Mouse (Mus musculus): Measurements from ENCODE around the gene Mindy1.

DNA sequence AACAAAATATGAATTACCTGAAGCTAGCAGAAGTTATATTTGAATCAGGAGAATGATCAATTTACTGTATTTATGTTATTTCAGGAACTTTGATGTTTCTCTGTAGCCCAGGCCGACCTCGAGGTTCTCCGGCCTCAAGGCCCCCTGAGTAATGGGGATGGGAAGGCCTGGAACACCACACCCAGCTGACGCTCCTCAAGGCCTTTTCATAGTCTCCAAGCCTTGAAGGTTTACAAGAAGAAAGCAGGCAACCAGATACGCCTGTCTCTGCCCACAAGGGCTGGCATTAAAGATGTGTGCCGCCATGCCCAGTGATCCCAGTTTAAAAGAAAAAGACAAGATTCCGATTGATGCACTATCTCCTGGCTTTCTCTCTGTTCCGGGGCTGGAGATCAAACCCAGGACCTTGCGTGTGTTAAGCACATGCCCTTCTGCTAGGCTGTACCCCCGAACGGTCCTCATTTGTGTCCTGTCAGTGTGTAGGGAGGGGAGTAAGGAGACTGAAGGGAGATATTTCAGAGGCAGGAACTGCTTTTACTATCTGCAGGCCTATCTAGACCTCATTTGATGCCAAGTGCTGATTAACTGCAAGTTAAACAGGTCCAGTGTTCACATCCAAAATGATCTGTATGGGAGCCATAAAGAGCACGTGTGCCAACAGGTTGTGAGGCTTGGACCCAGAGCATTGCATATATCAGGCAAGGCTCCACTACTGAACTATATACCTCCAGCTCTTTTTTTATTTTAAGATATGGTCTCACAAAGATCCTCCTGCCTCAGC, 3.5 kb downstream of the Mindy1 start:
- TF ChIP-seq CTCF (IDR thresholded peaks at IDR 0.05; ENCODE audit: extremely low read depth, insufficient read length, insufficient replicate concordance, low read depth, low read length) (no peak), POLR2A (IDR thresholded peaks at IDR 0.05; ENCODE audit: low read depth, low read length) (no peak)
